Comparison of ENCODE assay signal across 11 mouse cellular contexts in genomic region chr12:53753368-53753937, GRCm38 (mm10).
DNase-seq lines count a peak whose midpoint lies in the region; ATAC-seq lines count a peak whose summit lies in the region.
"Had no signal": no experiment of that assay in that cellular context is flagged by ENCODE, and none has a peak within 500 bp of the region (broad histone marks: within the 10 kb centered on the region; RNA-seq: fewer than 3 reads in every experiment).

No protein-coding gene starts in this region.

- intact Hi-C loops in heart, postnatal 14 days (cut with DNase I) = loop anchor here (10.0 kb wide), 1 partner anchor 311 kb away; no protein-coding TSS in a partner anchor

- ATAC-seq in heart, embryonic 11.5 days (replicated peaks; ENCODE audit: insufficient number of reproducible peaks, low FRiP score, low TSS enrichment) = no peak
- ATAC-seq in midbrain, embryonic 11.5 days (ENCODE audit: low FRiP score) = 0 out of 2 replicates have a peak, but pooled peaks have one; percentile 22
- ATAC-seq in stomach, embryonic 15.5 days (ENCODE audit: insufficient read depth, low FRiP score, low read depth) = no peak

- peak overlapping the region; percentile 37 for H3K4me2 ChIP-seq in heart, embryonic 11.5 days
- H3K4me2 ChIP-seq in midbrain, embryonic 11.5 days = no peak overlapping the region
- H3K4me2 ChIP-seq in stomach, embryonic 15.5 days = no peak overlapping the region

- no peaks in the 10 kb centered on the region for H3K27me3 ChIP-seq in heart, embryonic 11.5 days (ENCODE audit: control insufficient read depth, insufficient read depth, low read length)
- H3K27me3 ChIP-seq in midbrain, embryonic 11.5 days (ENCODE audit: control insufficient read depth, insufficient read depth, low read length) = no peaks in the 10 kb centered on the region
- H3K27me3 ChIP-seq in midbrain, embryonic 10.5 days (ENCODE audit: low read depth, poor library complexity, severe bottlenecking) = no peaks in the 10 kb centered on the region
- H3K27me3 ChIP-seq in stomach, embryonic 15.5 days (replicated peaks) = no peaks in the 10 kb centered on the region

- H3K36me3 ChIP-seq in heart, embryonic 11.5 days (ENCODE audit: control insufficient read depth, insufficient read depth, low read length) = no peaks in the 10 kb centered on the region
- H3K36me3 ChIP-seq in midbrain, embryonic 11.5 days (ENCODE audit: control insufficient read depth, insufficient read depth, low read length) = no peaks in the 10 kb centered on the region
- H3K36me3 ChIP-seq in midbrain, embryonic 10.5 days = no peaks in the 10 kb centered on the region
- H3K36me3 ChIP-seq in stomach, embryonic 15.5 days = no peaks in the 10 kb centered on the region

- H3K4me3 ChIP-seq in heart, embryonic 11.5 days (ENCODE audit: low read depth, low read length) = no peak overlapping the region
- H3K4me3 ChIP-seq in midbrain, embryonic 11.5 days (ENCODE audit: low read depth, low read length) = no peak overlapping the region
- H3K4me3 ChIP-seq in midbrain, embryonic 10.5 days = no peak overlapping the region
- no peak overlapping the region for H3K4me3 ChIP-seq in stomach, embryonic 15.5 days (replicated peaks)

- H3K4me1 ChIP-seq in heart, embryonic 11.5 days (ENCODE audit: control insufficient read depth, insufficient read depth, low read length) = 0 out of 2 replicates have a peak, but pooled peaks cover 2% of the 10 kb centered on the region
- H3K4me1 ChIP-seq in midbrain, embryonic 11.5 days (ENCODE audit: control insufficient read depth, insufficient read depth, low read length) = peaks cover 6% of the 10 kb centered on the region; the same call in 1 of the 2 replicates
- peaks cover 33% of the 10 kb centered on the region for H3K4me1 ChIP-seq in midbrain, embryonic 10.5 days
- 0 out of 2 replicates have a peak, but pooled peaks cover 3% of the 10 kb centered on the region for H3K4me1 ChIP-seq in stomach, embryonic 15.5 days

- no peak overlapping the region for H3K9ac ChIP-seq in heart, embryonic 11.5 days (ENCODE audit: low read depth, low read length)
- H3K9ac ChIP-seq in midbrain, embryonic 11.5 days (ENCODE audit: low read length) = no peak overlapping the region
- H3K9ac ChIP-seq in stomach, embryonic 15.5 days = no peak overlapping the region
- H3K9ac ChIP-seq: liver, embryonic 14.5 days had no signal

- H3K9me3 ChIP-seq in heart, embryonic 11.5 days (replicated peaks; ENCODE audit: control insufficient read depth, low read length) = no peaks in the 10 kb centered on the region
- no peaks in the 10 kb centered on the region for H3K9me3 ChIP-seq in midbrain, embryonic 11.5 days (ENCODE audit: control insufficient read depth, low read length)
- H3K9me3 ChIP-seq in midbrain, embryonic 10.5 days (replicated peaks) = no peaks in the 10 kb centered on the region
- H3K9me3 ChIP-seq in stomach, embryonic 15.5 days = no peaks in the 10 kb centered on the region

- no peak for DNase-seq in heart, postnatal 14 days
- no peak for DNase-seq in midbrain, embryonic 11.5 days (ENCODE audit: low spot score, missing footprints)
- no peak for DNase-seq in midbrain, embryonic 10.5 days (ENCODE audit: low spot score)
- DNase-seq in heart, postnatal 4 days = peak; percentile 5
- DNase-seq in spleen, adult 18-20 months = no peak
- no peak for DNase-seq in spleen, postnatal 4 days (ENCODE audit: low spot score in 2 of 2)
- DNase-seq: cerebellum, adult 11-12 months; thymus, postnatal 14 days had no signal

- peak overlapping the region; percentile 70; the same call in 1 of the 2 replicates for H3K27ac ChIP-seq in heart, embryonic 11.5 days (ENCODE audit: low read depth, low read length)
- H3K27ac ChIP-seq in midbrain, embryonic 11.5 days (ENCODE audit: low read depth, low read length) = no peak overlapping the region
- no peak overlapping the region for H3K27ac ChIP-seq in midbrain, embryonic 10.5 days (replicated peaks)
- 0 out of 2 replicates have a peak overlapping the region, but pooled peaks have one; percentile 13 for H3K27ac ChIP-seq in stomach, embryonic 15.5 days
- H3K27ac ChIP-seq: liver, embryonic 14.5 days had no signal

- 35% methylated on average over 13 of the region's 13 CpGs for WGBS in heart, embryonic 11.5 days (ENCODE audit: insufficient replicate concordance)
- 22% methylated on average over 13 of the region's 13 CpGs for WGBS in midbrain, embryonic 11.5 days
- 37% methylated on average over 13 of the region's 13 CpGs for WGBS in midbrain, embryonic 10.5 days
- 49% methylated on average over 13 of the region's 13 CpGs for WGBS in stomach, embryonic 15.5 days

Comparison
In these comparisons a context has a peak if more than half of its experiments do, and no peak if none do; other contexts are left out.
1. H3K27ac ChIP-seq: peak in heart, embryonic 11.5 days (single experiment) and stomach, embryonic 15.5 days (single experiment); none in midbrain, embryonic 11.5 days (single experiment) and midbrain, embryonic 10.5 days (single experiment).